Mouse (Mus musculus) forebrain, embryonic 16.5 days (tissue): ENCODE data around the gene Tmtc1. TPM values are rescaled to one million over a fixed set of nuclear protein-coding genes. Genes with fewer than 3 reads are reported as not detected.

Experiments
- ATAC-seq: fragments of 200-750 bp; cut with Nextera tagmentation; 2 replicates; pipeline ENCODE4 v1.8.0; 2017; ENCODE audit warnings: mild to moderate bottlenecking, moderate library complexity
- H3K27ac ChIP-seq: fragments of 300-500 bp; sonication (generic); 2 replicates; pipeline ENCODE4 v1.5.1; 2014; ENCODE audit warnings: low read length, control low read depth
- H3K27me3 ChIP-seq: fragments of 300-500 bp; sonication (generic); replicated peaks from 2 replicates; pipeline ENCODE4 v1.6.1; 2014; ENCODE audit warnings: low read length; ENCODE audit not compliant: control insufficient read depth, insufficient read depth
- H3K36me3 ChIP-seq: fragments of 300-500 bp; sonication (generic); 2 replicates; pipeline ENCODE4 v1.6.1; 2014; ENCODE audit not compliant: control insufficient read depth, insufficient read depth
- H3K4me1 ChIP-seq: fragments of 300-500 bp; sonication (generic); replicated peaks from 2 replicates; pipeline ENCODE4 v1.6.1; 2014; ENCODE audit warnings: low read length; ENCODE audit not compliant: control insufficient read depth, insufficient read depth
- H3K4me2 ChIP-seq: fragments of 300-500 bp; sonication (generic); 2 replicates; pipeline ENCODE4 v1.6.1; 2014; ENCODE audit warnings: mild to moderate bottlenecking, low read length, control low read depth
- H3K4me3 ChIP-seq: fragments of 300-500 bp; sonication (generic); replicated peaks from 2 replicates; pipeline ENCODE4 v1.5.1; 2014; ENCODE audit warnings: mild to moderate bottlenecking, low read length, control low read depth
- H3K9ac ChIP-seq: fragments of 300-500 bp; sonication (generic); replicated peaks from 2 replicates; pipeline ENCODE4 v1.6.1; 2014; ENCODE audit warnings: low read depth, low read length, control low read depth
- H3K9me3 ChIP-seq: fragments of 300-500 bp; sonication (generic); 2 replicates; pipeline ENCODE4 v1.6.1; 2016; ENCODE audit warnings: low read length; ENCODE audit not compliant: control insufficient read depth
- WGBS: fragments of 180-500 bp; shearing (Covaris S2); extraction: QIAGEN DNeasy Blood & Tissue Kit; methylation state at CpG from one replicate; pipeline ENCODE4 v1.1.7; 2014; 5-methylcytosine and 5-hydroxymethylcytosine counted together
- polyA plus RNA-seq: library from polyadenylated mRNA; unstranded; fragments of >200 nt; fragmentation: Nextera tagmentation; extraction: Ambion mirVana; gene quantifications from 2 replicates; pipeline ENCODE4 v1.2.1, GENCODE M21; 2015

Gene Tmtc1
- polyA plus RNA-seq, 1 experiment from 2014 or later = 3.9 TPM

DNA sequence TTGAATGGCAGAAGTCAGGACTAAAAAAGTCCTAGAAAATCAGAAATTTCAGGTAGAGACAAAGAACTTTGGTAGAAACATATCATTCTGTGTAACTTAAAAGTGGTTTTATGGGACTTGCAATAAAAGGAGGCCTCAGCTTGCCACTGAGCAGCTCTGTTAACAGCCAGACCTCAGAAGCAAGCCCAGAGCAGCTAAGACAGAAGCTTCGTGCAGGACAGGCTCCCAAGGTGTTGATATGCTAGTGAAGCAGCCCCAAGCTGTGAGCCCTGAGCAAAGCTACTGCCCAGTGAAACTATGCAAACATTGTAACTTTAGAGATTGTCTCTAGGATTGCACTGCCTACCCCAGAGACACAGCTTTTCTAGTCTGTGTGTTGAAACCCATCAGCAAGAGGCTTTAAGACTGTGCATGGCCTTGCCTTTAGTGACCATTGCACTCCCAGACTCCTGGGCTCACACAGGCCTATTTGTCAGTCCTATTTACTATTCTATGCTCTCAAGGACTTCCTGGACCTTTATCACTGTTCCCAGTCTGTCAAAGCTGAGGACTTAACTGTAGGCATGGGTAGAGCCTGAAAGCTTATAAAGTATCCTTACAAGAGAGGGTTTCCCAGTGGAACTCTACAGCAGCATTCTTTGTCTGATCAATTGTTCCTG lies 188.7 kb downstream of the Tmtc1 start:
- Histone ChIP-seq H3K4me3 (no peak overlapping the region), H3K27ac (no peak overlapping the region), H3K9ac (no peak overlapping the region), H3K9me3 (no peaks in the 10 kb centered on the region), H3K4me2 (no peak overlapping the region), H3K36me3 (no peaks in the 10 kb centered on the region), H3K27me3 (no peaks in the 10 kb centered on the region), H3K4me1 (peaks cover 4% of the 10 kb centered on the region)
- no peak for ATAC-seq
- WGBS = 80% methylated on average over 1 of the region's 1 CpGs

DNA sequence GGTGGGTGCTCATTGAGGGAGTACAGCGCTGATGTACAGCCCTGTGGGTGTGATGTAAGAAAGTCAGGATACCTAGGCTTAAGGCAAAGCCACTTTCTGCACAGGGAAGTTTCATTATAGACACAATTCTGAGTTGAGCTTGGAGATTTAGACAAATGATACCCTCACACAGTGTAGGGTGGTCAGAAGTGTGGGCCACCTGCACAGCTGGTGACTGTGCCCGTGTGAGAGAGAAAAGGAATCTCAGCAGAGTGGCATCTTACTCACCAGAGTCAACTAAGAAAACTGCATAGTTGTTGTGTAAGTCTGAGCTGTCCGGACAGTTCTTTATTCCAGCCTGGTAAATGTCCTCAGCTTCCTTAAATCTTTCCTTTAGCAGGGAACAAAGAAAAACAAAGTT lies 195.0 kb downstream of the Tmtc1 start:
- Histone ChIP-seq H3K9ac (no peak overlapping the region), H3K9me3 (no peaks in the 10 kb centered on the region), H3K27ac (no peak overlapping the region), H3K27me3 (no peaks in the 10 kb centered on the region), H3K4me2 (no peak overlapping the region), H3K4me1 (no peaks in the 10 kb centered on the region), H3K36me3 (0 out of 2 replicates have a peak, but pooled peaks cover 2% of the 10 kb centered on the region), H3K4me3 (no peak overlapping the region)
- 76% methylated on average over 3 of the region's 3 CpGs for WGBS
- peak; percentile 13; the same call in 1 of the 2 replicates for ATAC-seq

DNA sequence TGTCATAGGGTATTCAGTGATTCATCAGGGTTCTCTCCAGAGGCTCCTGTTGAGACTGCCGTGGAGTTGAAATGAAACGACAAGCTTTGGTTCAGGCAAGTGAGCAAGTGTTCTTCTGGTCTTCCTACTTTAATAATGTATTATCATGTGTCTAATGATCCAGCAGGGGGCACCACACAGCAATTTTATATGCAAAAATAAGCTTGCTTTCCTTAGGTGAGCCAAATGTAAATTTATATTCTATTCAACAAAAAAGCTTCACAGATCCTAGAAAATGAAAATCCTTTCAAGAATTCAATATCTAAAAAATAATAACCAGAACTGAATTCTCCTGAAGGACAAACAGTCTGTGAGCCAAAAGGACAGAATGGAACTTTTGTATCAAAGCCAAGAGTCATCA lies 195.6 kb downstream of the Tmtc1 start:
- Histone ChIP-seq H3K9me3 (no peaks in the 10 kb centered on the region), H3K36me3 (0 out of 2 replicates have a peak, but pooled peaks cover 3% of the 10 kb centered on the region), H3K27ac (no peak overlapping the region), H3K4me2 (no peak overlapping the region), H3K9ac (no peak overlapping the region), H3K4me1 (no peaks in the 10 kb centered on the region), H3K27me3 (no peaks in the 10 kb centered on the region), H3K4me3 (no peak overlapping the region)
- 0 out of 2 replicates have a peak, but pooled peaks have one; percentile 58 for ATAC-seq
- 36% methylated on average over 2 of the region's 2 CpGs for WGBS

DNA sequence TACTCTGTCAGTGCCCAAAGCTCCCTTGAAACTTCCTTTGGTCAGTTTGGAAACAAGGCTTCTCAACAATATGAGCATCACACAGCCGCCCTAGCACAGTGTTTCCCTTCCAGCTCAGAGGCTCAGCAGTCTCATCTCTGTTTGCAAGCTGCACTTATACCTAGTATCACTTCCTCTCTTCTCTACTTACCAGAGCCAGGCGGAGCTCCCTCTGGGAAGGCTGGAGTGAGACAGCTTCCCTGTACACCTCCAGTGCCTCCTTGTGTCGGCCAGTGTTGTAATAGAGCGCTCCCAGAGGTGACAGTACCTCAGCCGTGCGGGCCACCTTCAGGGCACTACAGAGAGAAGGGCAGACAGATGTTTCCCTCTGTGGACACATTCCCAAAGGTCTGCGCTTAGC lies 197.6 kb downstream of the Tmtc1 start:
- Histone ChIP-seq H3K4me1 (no peaks in the 10 kb centered on the region), H3K9ac (no peak overlapping the region), H3K4me2 (no peak overlapping the region), H3K4me3 (no peak overlapping the region), H3K9me3 (no peaks in the 10 kb centered on the region), H3K27ac (no peak overlapping the region), H3K27me3 (no peaks in the 10 kb centered on the region), H3K36me3 (0 out of 2 replicates have a peak, but pooled peaks cover 3% of the 10 kb centered on the region)
- WGBS = 86% methylated on average over 7 of the region's 7 CpGs
- ATAC-seq = no peak

DNA sequence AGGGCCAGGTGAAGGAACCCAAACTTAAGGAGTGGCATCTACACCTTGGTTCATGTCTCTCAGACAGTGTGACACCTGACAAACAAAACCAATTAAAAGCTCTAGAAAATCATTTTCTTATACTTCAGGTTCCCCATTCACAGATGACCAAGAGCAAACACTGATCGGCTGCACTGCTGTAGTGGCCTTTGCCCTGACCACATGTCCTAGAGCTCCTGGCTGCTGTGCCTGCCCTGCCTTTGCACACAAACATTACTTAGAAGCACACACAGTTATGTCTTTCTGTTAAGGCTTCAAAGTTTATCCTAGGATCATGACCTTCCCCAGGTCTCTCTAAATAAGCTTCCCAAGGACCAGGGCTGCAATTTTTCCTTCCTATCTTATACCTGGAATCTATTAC lies 199.4 kb downstream of the Tmtc1 start:
- no peak for ATAC-seq

DNA sequence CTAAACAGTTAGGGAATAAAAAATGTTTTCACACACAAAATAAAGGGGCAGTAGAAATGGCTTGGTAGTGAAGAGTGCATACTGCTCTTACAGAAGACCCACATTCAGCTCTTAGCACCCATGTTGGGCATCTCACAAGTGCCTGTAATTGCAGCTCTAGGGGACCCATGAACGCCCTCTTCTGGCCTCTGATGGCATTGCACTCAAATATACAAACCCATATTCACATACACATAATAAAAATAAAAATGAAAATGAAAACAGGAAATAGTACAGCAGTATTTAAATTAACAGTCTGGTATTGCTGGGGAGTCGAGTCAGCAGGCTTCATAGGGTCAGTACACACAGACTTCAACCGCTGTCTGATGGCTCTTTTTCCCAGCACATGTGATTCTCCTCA lies 201.9 kb downstream of the Tmtc1 start:
- Histone ChIP-seq H3K27ac (no peak overlapping the region), H3K9me3 (no peaks in the 10 kb centered on the region), H3K36me3 (0 out of 2 replicates have a peak, but pooled peaks cover 3% of the 10 kb centered on the region), H3K27me3 (no peaks in the 10 kb centered on the region), H3K4me1 (no peaks in the 10 kb centered on the region), H3K4me3 (no peak overlapping the region), H3K4me2 (no peak overlapping the region), H3K9ac (no peak overlapping the region)
- 68% methylated on average over 3 of the region's 3 CpGs for WGBS
- ATAC-seq = no peak

More for the DNA sequence above, 199.4 kb downstream of the Tmtc1 start:
- no peak overlapping the region for H3K4me3 ChIP-seq
- no peaks in the 10 kb centered on the region for H3K27me3 ChIP-seq
- 96% methylated on average over 1 of the region's 1 CpGs for WGBS
- H3K36me3 ChIP-seq = 0 out of 2 replicates have a peak, but pooled peaks cover 3% of the 10 kb centered on the region
- H3K4me1 ChIP-seq = no peaks in the 10 kb centered on the region
- no peaks in the 10 kb centered on the region for H3K9me3 ChIP-seq
- no peak overlapping the region for H3K4me2 ChIP-seq
- H3K27ac ChIP-seq = no peak overlapping the region
- no peak overlapping the region for H3K9ac ChIP-seq

DNA sequence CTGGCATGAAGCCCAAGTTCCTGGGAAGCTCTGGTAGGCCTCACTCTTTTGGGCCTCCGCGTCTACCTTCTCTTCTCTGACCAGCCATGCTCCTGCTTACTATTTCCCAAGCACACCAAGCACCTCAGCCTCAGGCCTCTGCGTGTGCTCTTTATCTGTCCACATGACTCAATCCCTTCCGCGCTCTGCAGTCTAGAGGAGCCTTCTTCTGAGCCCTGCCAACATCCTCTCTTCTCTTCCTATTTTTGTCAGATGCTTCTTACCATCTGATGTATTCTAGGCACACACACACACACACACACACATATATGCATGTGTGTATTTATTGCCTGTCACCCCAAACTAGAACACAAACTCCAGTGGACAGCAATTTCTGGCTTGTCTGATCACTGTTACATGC lies 202.5 kb downstream of the Tmtc1 start:
- 94% methylated on average over 5 of the region's 5 CpGs for WGBS
- H3K4me3 ChIP-seq = no peak overlapping the region
- no peak overlapping the region for H3K9ac ChIP-seq
- ATAC-seq = no peak
- no peaks in the 10 kb centered on the region for H3K4me1 ChIP-seq
- H3K4me2 ChIP-seq = no peak overlapping the region
- no peak overlapping the region for H3K27ac ChIP-seq
- H3K9me3 ChIP-seq = no peaks in the 10 kb centered on the region
- H3K27me3 ChIP-seq = no peaks in the 10 kb centered on the region
- H3K36me3 ChIP-seq = 0 out of 2 replicates have a peak, but pooled peaks cover 3% of the 10 kb centered on the region

DNA sequence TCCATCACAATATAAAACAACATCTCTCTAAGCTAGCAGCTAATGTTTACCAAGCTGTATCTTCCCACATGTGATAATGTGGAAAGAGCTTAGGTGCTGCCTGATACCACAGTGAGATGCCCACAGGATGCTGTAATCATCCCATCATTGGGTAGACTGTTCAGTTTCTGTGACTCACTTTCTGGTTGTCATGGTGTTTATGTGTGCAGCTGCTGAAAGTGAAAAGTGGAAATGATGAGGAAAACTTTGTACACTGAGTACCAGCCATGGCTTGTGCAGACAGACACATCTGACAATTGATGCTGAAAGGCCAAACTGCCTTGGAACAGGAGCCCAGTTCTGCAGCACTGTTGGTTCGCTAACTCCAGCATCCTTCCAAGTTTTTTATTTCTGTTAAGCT lies 204.9 kb downstream of the Tmtc1 start:
- Histone ChIP-seq H3K27me3 (no peaks in the 10 kb centered on the region), H3K9me3 (no peaks in the 10 kb centered on the region), H3K27ac (no peak overlapping the region), H3K4me2 (no peak overlapping the region), H3K9ac (no peak overlapping the region), H3K36me3 (0 out of 2 replicates have a peak, but pooled peaks cover 2% of the 10 kb centered on the region), H3K4me1 (no peaks in the 10 kb centered on the region), H3K4me3 (no peak overlapping the region)
- no peak for ATAC-seq
- WGBS = 89% methylated on average over 1 of the region's 1 CpGs

DNA sequence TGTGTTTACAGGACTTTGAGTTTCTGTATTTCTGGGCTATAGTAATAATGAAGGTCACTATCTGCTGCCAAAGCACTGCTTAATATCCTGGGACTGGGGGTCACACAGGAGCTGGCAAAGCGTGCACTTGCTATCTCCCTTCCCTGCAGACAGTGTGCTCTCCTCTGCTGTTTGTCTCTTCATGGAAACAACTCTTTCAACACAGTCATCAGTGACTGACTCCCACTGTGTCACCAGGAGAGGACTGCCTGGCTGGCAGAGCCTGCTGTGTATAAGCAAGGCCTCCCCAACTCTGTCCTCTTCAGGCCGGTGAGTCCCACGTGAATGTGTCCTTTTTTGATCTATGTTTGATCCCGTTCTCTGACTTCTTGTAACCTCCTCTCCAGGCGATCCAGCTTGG lies 206.7 kb downstream of the Tmtc1 start:
- 46% methylated on average over 5 of the region's 5 CpGs for WGBS
- H3K4me2 ChIP-seq = no peak overlapping the region
- no peaks in the 10 kb centered on the region for H3K27me3 ChIP-seq
- H3K36me3 ChIP-seq = no peaks in the 10 kb centered on the region
- no peak overlapping the region for H3K27ac ChIP-seq
- no peak overlapping the region for H3K9ac ChIP-seq
- no peaks in the 10 kb centered on the region for H3K4me1 ChIP-seq
- H3K9me3 ChIP-seq = no peaks in the 10 kb centered on the region
- ATAC-seq = no peak
- no peak overlapping the region for H3K4me3 ChIP-seq
